Mouse (Mus musculus): ENCODE data around the gene Bik.

DNA sequence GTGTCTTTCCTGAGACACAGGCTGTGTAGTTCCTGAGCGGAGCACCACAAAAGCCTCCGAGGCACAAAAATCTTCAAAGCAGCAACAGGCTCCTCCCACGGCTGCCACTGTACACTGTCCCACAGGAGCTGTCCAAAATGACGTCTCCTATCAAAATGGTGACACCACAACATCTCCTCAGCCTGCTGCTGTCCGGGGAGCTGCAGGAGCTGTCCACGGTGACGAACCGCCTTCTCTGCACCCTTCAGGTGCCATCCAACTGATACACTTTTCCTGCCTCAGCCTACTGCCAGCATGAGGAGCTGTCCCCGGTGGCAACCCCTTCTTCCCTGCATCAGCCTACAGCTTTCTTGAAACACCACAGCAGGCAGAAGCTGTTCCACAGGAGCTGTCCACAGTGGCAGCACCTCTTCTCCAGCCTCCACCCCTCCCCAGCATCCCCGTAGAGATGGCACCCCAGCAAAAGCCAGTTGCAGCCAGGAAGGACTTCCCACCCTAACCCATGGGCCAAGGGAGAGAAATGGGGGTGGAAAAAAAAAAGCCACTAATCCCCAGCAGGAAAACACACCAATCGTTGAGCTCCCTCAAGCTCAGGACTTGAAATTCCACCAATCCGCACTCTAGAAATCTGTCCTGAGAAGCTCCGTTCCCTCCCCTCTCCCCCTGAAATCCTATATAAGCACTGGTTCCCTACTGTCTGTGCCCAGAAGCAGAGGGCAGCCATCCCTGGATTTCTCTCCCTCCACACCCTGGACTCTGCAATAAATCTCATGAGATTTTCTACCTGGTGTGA lies 14.0 kb upstream of the Bik start:
- no peak for TF ChIP-seq POLR2A (IDR thresholded peaks at IDR 0.05; ENCODE audit: low read depth, low read length)
- no peak for TF ChIP-seq CTCF (IDR thresholded peaks at IDR 0.05; ENCODE audit: extremely low read depth, insufficient read length, insufficient replicate concordance, low read depth, low read length)

Data from small intestine, adult 2 months (tissue).